ENCODE assay signal across 15 mouse cellular contexts in genomic region chr17:27969896-27970295, GRCm38 (mm10).
DNase-seq lines count a peak whose midpoint lies in the region; ATAC-seq and TF ChIP-seq lines count a peak whose summit lies in the region.
"Had no signal": no experiment of that assay in that cellular context is flagged by ENCODE, and none has a peak within 500 bp of the region (broad histone marks: within the 10 kb centered on the region; RNA-seq: fewer than 3 reads in every experiment).

No protein-coding gene starts in this region.

- no peak for DNase-seq in heart, postnatal 14 days
- no peak for DNase-seq in left cerebral cortex, adult 2 months (ENCODE audit: extremely low spot score in 1 of 2, low spot score in 2 of 2)
- DNase-seq in left cerebral cortex, postnatal 4 days: no peak
- DNase-seq in lung, postnatal 10 days: peak; percentile 40
- DNase-seq in ovary, postnatal 14 days (ENCODE audit: low spot score): no peak
- DNase-seq in frontal cortex, postnatal 14 days (ENCODE audit: low spot score in 2 of 2): no peak
- DNase-seq: cerebellum, adult 9-10 months; layer of hippocampus, postnatal 36 days; right cerebral cortex, postnatal 14 days had no signal

- no peak for TF ChIP-seq CTCF in left cerebral cortex, adult 2 months (IDR thresholded peaks at IDR 0.05)
- no peak for TF ChIP-seq CTCF in cortical plate, adult 2 months (IDR thresholded peaks at IDR 0.05; ENCODE audit: extremely low read depth, insufficient read depth, low read length)

- no peaks in the 10 kb centered on the region for H3K9me3 ChIP-seq in heart, embryonic 13.5 days
- H3K9me3 ChIP-seq: embryonic facial prominence, embryonic 10.5 days; hindbrain, embryonic 10.5 days; limb, embryonic 13.5 days; megakaryocyte, embryonic 14.5 days had no signal

- no peak for TF ChIP-seq POLR2A in cortical plate, adult 2 months (IDR thresholded peaks at IDR 0.05; ENCODE audit: extremely low read depth, insufficient read depth, low read length)

- H3K4me2 ChIP-seq in heart, embryonic 13.5 days: no peak overlapping the region
- H3K4me2 ChIP-seq: limb, embryonic 13.5 days had no signal

- H3K9ac ChIP-seq in heart, embryonic 13.5 days: no peak overlapping the region
- H3K9ac ChIP-seq: limb, embryonic 13.5 days had no signal

- no peak for ATAC-seq in heart, embryonic 13.5 days (ENCODE audit: extremely low read depth, insufficient number of reproducible peaks, low FRiP score, low TSS enrichment)

- intact Hi-C loops in heart, postnatal 14 days (cut with DNase I): no loop called here
- intact Hi-C loops in left cerebral cortex, adult 2 months (cut with DNase I): no loop called here
- intact Hi-C loops in left cerebral cortex, postnatal 4 days (cut with DNase I): no loop called here

- 71% methylated on average over 5 of the region's 5 CpGs for WGBS in heart, embryonic 13.5 days

- H3K27ac ChIP-seq in heart, embryonic 13.5 days (replicated peaks): peak overlapping the region; percentile 62
- peak overlapping the region; percentile 57; the same call in 1 of the 2 replicates for H3K27ac ChIP-seq in left cerebral cortex, adult 2 months
- peak overlapping the region; percentile 69 for H3K27ac ChIP-seq in cortical plate, adult 2 months (ENCODE audit: insufficient read depth, low read length)
- H3K27ac ChIP-seq: embryonic facial prominence, embryonic 10.5 days; hindbrain, embryonic 10.5 days; limb, embryonic 13.5 days had no signal

- no peak overlapping the region for H3K4me3 ChIP-seq in heart, embryonic 13.5 days
- no peak overlapping the region for H3K4me3 ChIP-seq in left cerebral cortex, adult 2 months
- no peak overlapping the region for H3K4me3 ChIP-seq in cortical plate, adult 2 months (ENCODE audit: insufficient read depth, low read length)
- H3K4me3 ChIP-seq: embryonic facial prominence, embryonic 10.5 days; hindbrain, embryonic 10.5 days; limb, embryonic 13.5 days; megakaryocyte, embryonic 14.5 days had no signal

- peaks cover 80% of the 10 kb centered on the region for H3K4me1 ChIP-seq in heart, embryonic 13.5 days
- peaks cover 14% of the 10 kb centered on the region for H3K4me1 ChIP-seq in cortical plate, adult 2 months (ENCODE audit: control insufficient read depth, insufficient read depth, low read length)

- H3K36me3 ChIP-seq in heart, embryonic 13.5 days: peaks cover 2% of the 10 kb centered on the region; the same call in 1 of the 2 replicates

- H3K27me3 ChIP-seq in heart, embryonic 13.5 days (replicated peaks): no peaks in the 10 kb centered on the region
- H3K27me3 ChIP-seq: limb, embryonic 13.5 days had no signal
